Mouse (Mus musculus) liver, embryonic 16.5 days (tissue): ENCODE measurements around the gene Stim1. TPM values are rescaled to one million over a fixed set of nuclear protein-coding genes. Genes with fewer than 3 reads are reported as not detected.

Experiments used
- ATAC-seq: fragments of 200-750 bp; cut with Nextera tagmentation; 2 replicates; pipeline ENCODE4 v1.8.0; 2017; ENCODE audit warnings: low read depth, mild to moderate bottlenecking, moderate number of reproducible peaks, moderate library complexity
- H3K27ac ChIP-seq: fragments of 300-500 bp; sonication (generic); 2 replicates; pipeline ENCODE4 v1.5.1; 2014; ENCODE audit warnings: mild to moderate bottlenecking, low read length
- H3K27me3 ChIP-seq: fragments of 300-500 bp; sonication (generic); 2 replicates; pipeline ENCODE4 v1.6.1; 2014; ENCODE audit warnings: low read depth, low read length, mixed read lengths; ENCODE audit not compliant: control insufficient read depth, insufficient read depth
- H3K36me3 ChIP-seq: fragments of 300-500 bp; sonication (generic); 2 replicates; pipeline ENCODE4 v1.6.1; 2014; ENCODE audit warnings: mild to moderate bottlenecking; ENCODE audit not compliant: control insufficient read depth, insufficient read depth
- H3K4me1 ChIP-seq: fragments of 300-500 bp; sonication (generic); 2 replicates; pipeline ENCODE4 v1.6.1; 2014; ENCODE audit warnings: low read depth, low read length, mixed read lengths; ENCODE audit not compliant: control insufficient read depth
- H3K4me2 ChIP-seq: fragments of 300-500 bp; sonication (generic); 2 replicates; pipeline ENCODE4 v1.6.1; 2014; ENCODE audit warnings: low read depth, low read length, mixed read lengths
- H3K4me3 ChIP-seq: fragments of 300-500 bp; sonication (generic); 2 replicates; pipeline ENCODE4 v1.5.1; 2014; ENCODE audit warnings: low read depth, mild to moderate bottlenecking, low read length
- H3K9ac ChIP-seq: fragments of 300-500 bp; sonication (generic); 2 replicates; pipeline ENCODE4 v1.6.1; 2014; ENCODE audit warnings: low read depth, low read length
- H3K9me3 ChIP-seq: fragments of 300-500 bp; sonication (generic); replicated peaks from 2 replicates; pipeline ENCODE4 v1.6.1; 2016; ENCODE audit warnings: low read length; ENCODE audit not compliant: control insufficient read depth
- WGBS: fragments of 180-500 bp; shearing (Covaris S2); extraction: QIAGEN DNeasy Blood & Tissue Kit; methylation state at CpG from one replicate; pipeline ENCODE4 v1.1.7; 2014; ENCODE audit not compliant: insufficient replicate concordance; 5-methylcytosine and 5-hydroxymethylcytosine counted together
- polyA plus RNA-seq: library from polyadenylated mRNA; unstranded; fragments of >200 nt; fragmentation: Nextera tagmentation; extraction: Ambion mirVana; gene quantifications from 2 replicates; pipeline ENCODE4 v1.2.1, GENCODE M21; 2015

The Stim1 gene
- polyA plus RNA-seq, 1 experiment from 2014 or later, result 16.2 TPM

DNA sequence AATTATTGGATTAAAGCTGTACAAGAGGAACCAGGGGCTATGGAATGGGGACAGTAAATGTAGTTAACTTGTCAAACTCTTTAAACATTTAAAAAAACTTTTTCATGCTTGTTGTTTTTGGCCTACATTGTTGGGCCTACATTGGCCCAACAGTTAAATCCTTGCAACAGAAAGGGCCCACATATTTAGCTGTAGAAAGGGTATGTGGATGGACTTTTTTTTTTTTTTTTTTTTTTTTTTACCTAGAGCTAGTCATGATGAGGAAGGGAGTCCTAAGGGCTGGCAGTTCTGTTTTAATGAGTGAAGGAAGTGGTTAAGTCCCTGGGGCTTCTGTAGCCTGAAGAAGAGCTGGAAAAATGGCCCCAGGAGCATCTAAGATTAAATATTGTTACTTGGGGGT, 42.7 kb downstream of the Stim1 start:
- Histone ChIP-seq H3K27ac (no peak overlapping the region), H3K4me1 (peaks cover 14% of the 10 kb centered on the region), H3K4me3 (no peak overlapping the region), H3K4me2 (no peak overlapping the region), H3K36me3 (no peaks in the 10 kb centered on the region), H3K9me3 (no peaks in the 10 kb centered on the region), H3K9ac (no peak overlapping the region), H3K27me3 (no peaks in the 10 kb centered on the region)
- ATAC-seq, result no peak

DNA sequence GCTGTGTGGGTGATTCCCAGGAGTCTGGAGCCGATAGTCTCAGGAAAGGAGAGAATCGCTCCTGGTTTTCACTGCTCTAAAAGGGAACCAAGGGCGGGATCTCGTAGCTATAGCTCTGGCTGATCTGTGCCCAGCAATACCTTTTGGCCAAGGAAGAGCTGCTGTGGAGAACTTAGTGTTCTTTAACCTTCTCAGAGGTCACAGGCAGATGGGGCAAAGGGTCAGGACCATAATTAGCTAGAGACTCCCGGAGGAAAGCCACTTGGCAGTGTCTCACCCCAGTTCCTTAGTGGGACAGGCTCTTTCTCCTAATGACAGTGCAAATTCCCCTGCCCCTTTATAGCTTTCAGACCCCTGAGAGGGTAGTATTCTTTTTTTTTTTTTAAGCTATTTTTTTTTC, 43.2 kb downstream of the Stim1 start:
- no peak overlapping the region for H3K4me3 ChIP-seq
- no peaks in the 10 kb centered on the region for H3K9me3 ChIP-seq
- H3K9ac ChIP-seq, result no peak overlapping the region
- H3K27me3 ChIP-seq, result no peaks in the 10 kb centered on the region
- no peak overlapping the region for H3K27ac ChIP-seq
- no peak for ATAC-seq
- WGBS, result 77% methylated on average over 5 of the region's 5 CpGs
- H3K36me3 ChIP-seq, result no peaks in the 10 kb centered on the region
- no peak overlapping the region for H3K4me2 ChIP-seq
- H3K4me1 ChIP-seq, result peaks cover 20% of the 10 kb centered on the region

DNA sequence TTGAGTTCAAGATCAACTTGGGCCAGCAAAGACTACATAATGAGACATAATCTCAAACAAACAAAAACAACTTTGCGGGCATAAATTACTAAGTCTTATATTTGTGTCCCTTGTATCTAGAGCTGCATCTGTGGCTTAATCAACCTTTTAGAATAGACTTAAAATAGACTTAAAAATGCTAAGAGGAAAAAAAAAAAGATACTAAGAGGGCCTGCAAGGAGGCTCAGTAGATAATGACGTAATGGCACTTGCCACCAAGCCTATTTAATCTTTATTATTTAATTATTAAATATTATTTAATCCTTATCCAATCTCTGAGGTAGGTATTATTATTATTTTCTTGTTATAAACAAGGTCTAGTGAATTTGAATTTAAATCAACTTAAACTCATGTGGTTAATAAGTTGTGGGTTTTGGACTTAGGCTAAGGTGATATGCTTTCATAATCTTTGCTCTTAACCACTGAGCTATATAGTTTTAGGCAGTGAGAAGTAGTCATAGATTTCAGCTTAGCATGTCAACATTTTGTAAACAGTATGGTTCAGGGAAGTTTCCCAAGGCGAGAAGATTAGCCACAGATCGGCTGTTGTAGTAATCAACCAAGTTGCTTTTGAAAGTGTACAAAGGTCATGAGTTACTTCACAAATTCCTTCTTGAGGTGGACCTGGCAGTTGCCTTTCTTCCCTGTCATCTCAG, 45.4 kb downstream of the Stim1 start:
- H3K36me3 ChIP-seq, result no peaks in the 10 kb centered on the region
- no peaks in the 10 kb centered on the region for H3K27me3 ChIP-seq
- ATAC-seq, result no peak
- H3K9ac ChIP-seq, result no peak overlapping the region
- no peak overlapping the region for H3K4me3 ChIP-seq
- peaks cover 23% of the 10 kb centered on the region for H3K4me1 ChIP-seq
- no peaks in the 10 kb centered on the region for H3K9me3 ChIP-seq
- WGBS, result 39% methylated on average over 4 of the region's 4 CpGs
- H3K27ac ChIP-seq, result no peak overlapping the region
- H3K4me2 ChIP-seq, result no peak overlapping the region

DNA sequence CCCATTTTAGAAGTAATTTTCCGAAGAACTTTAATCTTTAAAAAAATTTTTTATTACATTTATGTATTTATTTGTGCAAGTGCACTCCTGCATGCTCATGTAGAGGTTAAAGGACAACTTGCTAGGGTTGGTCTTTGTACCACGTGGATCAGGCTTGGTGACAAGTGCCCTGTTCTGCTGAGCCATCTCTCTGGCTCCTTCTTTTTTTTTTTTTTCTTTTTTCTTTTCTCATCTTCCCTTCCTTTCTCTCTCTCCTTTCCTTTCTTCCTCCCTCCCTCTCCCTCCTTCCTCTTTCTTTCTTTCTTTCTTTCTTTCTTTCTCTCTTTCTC, 45.9 kb downstream of the Stim1 start:
- Histone ChIP-seq H3K36me3 (no peaks in the 10 kb centered on the region), H3K27ac (no peak overlapping the region)
- no peak for ATAC-seq

DNA sequence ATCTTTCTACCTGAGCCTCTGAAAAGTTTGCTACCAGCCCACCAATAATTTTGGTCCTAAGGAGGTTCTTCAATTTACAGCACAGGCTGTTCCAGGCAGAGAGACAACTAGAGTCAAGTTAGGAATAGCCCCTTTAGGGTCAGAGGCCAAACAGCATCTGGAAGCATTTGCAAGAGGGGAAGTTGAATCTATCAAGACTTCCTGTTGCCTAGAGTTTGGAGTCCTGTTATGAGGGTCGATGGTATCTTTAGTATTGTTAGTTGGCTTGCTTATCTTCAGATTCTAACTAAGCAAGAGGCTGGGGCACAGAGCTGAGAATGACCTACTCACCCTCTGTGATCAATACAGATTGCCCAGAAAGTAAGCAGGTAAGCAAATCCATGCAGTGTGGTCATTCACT, 46.5 kb downstream of the Stim1 start:
- Histone ChIP-seq H3K4me1 (peaks cover 23% of the 10 kb centered on the region), H3K4me3 (no peak overlapping the region), H3K9me3 (no peaks in the 10 kb centered on the region), H3K4me2 (no peak overlapping the region), H3K27ac (peak overlapping the region; percentile 43), H3K9ac (no peak overlapping the region), H3K36me3 (no peaks in the 10 kb centered on the region), H3K27me3 (no peaks in the 10 kb centered on the region)
- no peak for ATAC-seq
- 2% methylated on average over 1 of the region's 1 CpGs for WGBS

More for the DNA sequence above, 45.9 kb downstream of the Stim1 start:
- Histone ChIP-seq H3K27me3 (no peaks in the 10 kb centered on the region), H3K4me1 (peaks cover 23% of the 10 kb centered on the region), H3K4me2 (no peak overlapping the region), H3K4me3 (no peak overlapping the region), H3K9me3 (no peaks in the 10 kb centered on the region), H3K9ac (no peak overlapping the region)
- 35% methylated on average over 2 of the region's 2 CpGs for WGBS

DNA sequence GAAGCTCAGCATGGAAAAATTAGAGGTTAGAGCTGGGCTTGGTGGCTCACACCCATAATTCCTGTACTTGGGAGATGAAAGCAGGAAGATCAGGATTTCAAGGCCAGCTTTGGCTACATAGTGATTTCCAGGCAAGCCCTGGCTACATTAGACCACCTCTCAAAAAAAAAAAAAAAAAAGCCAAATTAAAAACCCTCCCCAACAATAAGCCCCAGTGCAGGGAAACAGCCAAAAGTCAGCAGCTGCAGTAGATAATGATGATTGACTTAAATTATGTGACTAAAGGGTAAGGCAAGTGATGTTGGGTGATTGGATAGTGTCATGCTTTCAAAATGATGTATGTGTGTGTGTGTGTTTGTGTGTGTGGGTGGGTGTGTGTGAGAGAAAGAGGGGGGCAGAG, 47.3 kb downstream of the Stim1 start:
- Histone ChIP-seq H3K36me3 (no peaks in the 10 kb centered on the region), H3K9ac (no peak overlapping the region), H3K27ac (no peak overlapping the region; the same call in 1 of the 2 replicates), H3K4me1 (peaks cover 23% of the 10 kb centered on the region), H3K4me2 (0 out of 2 replicates have a peak overlapping the region, but pooled peaks have one; percentile 2), H3K9me3 (no peaks in the 10 kb centered on the region), H3K27me3 (no peaks in the 10 kb centered on the region), H3K4me3 (no peak overlapping the region)
- ATAC-seq, result no peak

DNA sequence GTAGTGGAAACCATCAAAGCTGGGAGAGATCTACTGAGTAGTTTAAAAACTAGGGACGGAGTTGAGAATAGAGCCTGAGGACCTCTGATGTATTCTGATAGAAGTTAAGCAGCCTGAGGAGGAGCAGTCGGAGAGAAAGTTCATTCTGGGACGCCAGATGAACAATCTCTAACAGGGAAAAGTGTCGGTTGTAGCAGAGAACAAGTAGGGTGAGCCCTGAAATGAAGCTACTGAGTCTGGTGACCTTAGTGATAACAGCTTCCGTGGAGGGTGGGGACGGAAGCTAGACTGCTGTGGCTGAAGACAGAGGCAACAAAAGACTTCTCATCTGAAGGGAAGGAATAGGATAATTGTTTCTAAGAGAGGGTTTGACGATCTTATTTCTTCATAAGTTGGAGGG, 47.8 kb downstream of the Stim1 start:
- Histone ChIP-seq H3K27me3 (no peaks in the 10 kb centered on the region), H3K9ac (no peak overlapping the region), H3K4me1 (peaks cover 23% of the 10 kb centered on the region), H3K4me3 (no peak overlapping the region), H3K9me3 (no peaks in the 10 kb centered on the region), H3K27ac (peak overlapping the region; percentile 2; the same call in 1 of the 2 replicates), H3K36me3 (no peaks in the 10 kb centered on the region), H3K4me2 (0 out of 2 replicates have a peak overlapping the region, but pooled peaks have one; percentile 2)
- 13% methylated on average over 7 of the region's 7 CpGs for WGBS
- peak; percentile 59; the same call in 1 of the 2 replicates for ATAC-seq

DNA sequence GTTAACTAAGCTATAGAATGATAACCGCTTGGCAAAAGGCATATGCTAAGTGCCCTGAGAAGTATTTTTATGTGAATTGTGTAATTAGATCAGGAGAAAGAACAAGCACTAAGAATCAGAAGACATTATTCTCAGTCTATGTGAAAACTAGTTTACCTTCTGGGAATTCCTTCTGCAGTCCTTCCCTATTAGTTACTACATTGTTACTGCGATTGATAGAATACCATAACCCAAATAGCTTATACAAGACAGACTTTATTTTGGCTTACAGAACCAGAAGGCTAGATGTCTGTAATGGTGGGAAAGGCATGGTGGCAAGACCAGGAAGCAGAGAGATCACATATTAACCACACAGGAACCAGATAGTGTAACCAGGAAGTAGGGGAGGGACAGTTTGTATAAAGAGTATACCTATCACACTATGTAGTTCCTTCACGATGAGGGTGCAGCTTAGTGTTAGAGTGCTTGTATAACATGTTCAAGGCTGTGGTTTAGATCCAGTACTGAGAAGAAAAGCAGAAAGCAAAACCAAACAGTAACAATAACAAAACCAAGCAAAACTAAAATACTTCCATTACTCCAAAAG, 50.1 kb downstream of the Stim1 start:
- no peak overlapping the region for H3K4me3 ChIP-seq
- WGBS, result 55% methylated on average over 3 of the region's 3 CpGs
- H3K9ac ChIP-seq, result no peak overlapping the region
- peaks cover 20% of the 10 kb centered on the region for H3K4me1 ChIP-seq
- no peaks in the 10 kb centered on the region for H3K36me3 ChIP-seq
- no peaks in the 10 kb centered on the region for H3K9me3 ChIP-seq
- no peaks in the 10 kb centered on the region for H3K27me3 ChIP-seq
- ATAC-seq, result no peak
- H3K4me2 ChIP-seq, result no peak overlapping the region
- no peak overlapping the region for H3K27ac ChIP-seq

DNA sequence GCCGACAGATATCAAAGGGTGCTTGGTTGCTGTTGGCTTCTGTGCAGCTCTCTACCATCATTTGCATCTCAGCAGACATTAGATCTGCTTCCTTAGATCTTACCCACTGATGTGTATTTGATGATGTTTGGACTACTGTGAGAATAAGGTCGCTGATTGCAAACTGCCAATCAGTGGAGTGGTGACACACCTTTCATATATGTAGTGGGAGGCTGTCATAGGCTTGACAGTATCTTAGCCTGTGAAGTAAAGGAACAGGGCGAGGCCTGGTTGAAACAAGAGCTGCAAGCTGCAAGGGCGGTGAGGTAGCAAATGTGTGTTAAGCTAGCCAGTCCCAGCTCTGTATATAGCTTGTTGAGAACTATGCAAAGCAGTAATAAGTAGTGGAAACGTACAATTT, 54.5 kb downstream of the Stim1 start:
- ATAC-seq, result no peak
- 65% methylated on average over 5 of the region's 5 CpGs for WGBS
- no peaks in the 10 kb centered on the region for H3K36me3 ChIP-seq
- H3K4me1 ChIP-seq, result no peaks in the 10 kb centered on the region
- no peaks in the 10 kb centered on the region for H3K27me3 ChIP-seq
- no peak overlapping the region for H3K4me3 ChIP-seq
- no peak overlapping the region for H3K9ac ChIP-seq
- no peak overlapping the region for H3K4me2 ChIP-seq
- no peaks in the 10 kb centered on the region for H3K9me3 ChIP-seq
- H3K27ac ChIP-seq, result no peak overlapping the region
